Mouse (Mus musculus) hindbrain, embryonic 10.5 days (tissue): ENCODE measurements around the gene 2610318N02Rik. TPM values are rescaled to one million over a fixed set of nuclear protein-coding genes. Genes with fewer than 3 reads are reported as not detected.
A peak's percentile ranks its signal among the peaks of the same experiment; 100 is the strongest.

Source experiments
- microRNA counts: library from miRNA; unstranded; fragments of <30 nt; microRNA quantifications from one replicate; lab custom pipeline; 2017
- polyA plus RNA-seq: library from polyadenylated mRNA; unstranded; fragments of >200 nt; fragmentation: Nextera tagmentation; extraction: Ambion mirVana; gene quantifications from 2 replicates; pipeline ENCODE4 v1.2.1, GENCODE M21; 2016

2610318N02Rik gene
- polyA plus RNA-seq, 1 experiment from 2014 or later, result 146 TPM

MicroRNA genes within 50 kb of the gene (microRNA counts, 519-probe panel; counts per million panel counts)
- microRNA mmu-miR-130b (lab: Ali Mortazavi, UCI) (4,979 counts per million, percentile 94 among the panel's probes with 10 or more counts), microRNA mmu-miR-301b (lab: Ali Mortazavi, UCI) (3,546 counts per million, percentile 85 among the panel's probes with 10 or more counts)

Other genes starting within 250 kb of the 2610318N02Rik start
- gene Ppm1f, start 228.7 kb downstream of the 2610318N02Rik start, polyA plus RNA-seq, result 26.5 and 29.5 TPM in 2 replicates
- gene Mapk1, start 141.8 kb downstream of the 2610318N02Rik start, polyA plus RNA-seq, result 143 and 150 TPM in 2 replicates
- 103 and 104 TPM in 2 replicates for gene Ypel1, start 55.5 kb downstream of the 2610318N02Rik start, polyA plus RNA-seq
- 159 and 177 TPM in 2 replicates for gene Ppil2, start 13.9 kb downstream of the 2610318N02Rik start, polyA plus RNA-seq
- 114 and 136 TPM in 2 replicates for gene Sdf2l1, start 7.2 kb upstream of the 2610318N02Rik start, polyA plus RNA-seq
- 7.8 and 10.1 TPM in 2 replicates for gene Ydjc, start 19.5 kb upstream of the 2610318N02Rik start, polyA plus RNA-seq
- 0.73 and 0.75 TPM in 2 replicates for gene Ccdc116, start 22.1 kb upstream of the 2610318N02Rik start, polyA plus RNA-seq
- 394 and 407 TPM in 2 replicates for gene Ube2l3, start 77.5 kb upstream of the 2610318N02Rik start, polyA plus RNA-seq
- 1.6 and 1.9 TPM in 2 replicates for gene Rimbp3, start 83.4 kb upstream of the 2610318N02Rik start, polyA plus RNA-seq
- 16.1 and 18.0 TPM in 2 replicates for gene Hic2, start 108.4 kb upstream of the 2610318N02Rik start, polyA plus RNA-seq
- 7.2 and 11.1 TPM in 2 replicates for gene Tmem191c, start 150.9 kb upstream of the 2610318N02Rik start, polyA plus RNA-seq
- gene Serpind1, start 206.2 kb upstream of the 2610318N02Rik start, polyA plus RNA-seq, result 0.17 and 0.21 TPM in 2 replicates